Mouse (Mus musculus): Measurements from ENCODE around the gene Gm21767. TPM values are rescaled to one million over a fixed set of nuclear protein-coding genes. Genes with fewer than 3 reads are reported as not detected.
"Not testable (repeated sequence)": the region's sequence is repeated elsewhere in the genome, so short reads cannot be mapped to it uniquely, and the experiment has no call there.

Gm21767 gene
- total RNA-seq (2021): not detected

GRCm38 (mm10) chrY:13941438-13941837, at the start of gene Gm21767:
Gene Gm21767 (plus strand): TSS chrY:13941738.
- intact Hi-C loops (cut with DNase I); DNase-seq (ENCODE audit: extremely low spot score in 1 of 2, low spot score in 2 of 2): not testable (repeated sequence)
